Mouse (Mus musculus): ENCODE data around the gene Map3k5.

GRCm38 (mm10) chr10:19962746-19963145, 28.5 kb downstream of the Map3k5 start:
- TF ChIP-seq GATA1 (IDR thresholded peaks at IDR 0.05; ENCODE audit: borderline replicate concordance, low read length) (no peak), FLI1 (IDR thresholded peaks at IDR 0.05; ENCODE audit: low read length) (no peak)
